Mouse (Mus musculus) ES-Bruce4 (cell line): ENCODE measurements at regions not wholly inside any gene's neighbourhood (a gene's known extent, or its start where the extent isn't known, plus 50 kb on each side); places are given as distances from the start of the nearest gene placed in this dataset.

Experiments used
- H3K27ac ChIP-seq: 2 replicates; pipeline ENCODE4 v1.5.1; 2012; ENCODE audit warnings: low read length, inconsistent platforms; ENCODE audit not compliant: insufficient read depth
- H3K27me3 ChIP-seq: 2 replicates; pipeline ENCODE4 v1.6.1; 2012; ENCODE audit warnings: mild to moderate bottlenecking, low read length, inconsistent platforms; ENCODE audit not compliant: control insufficient read depth, poor library complexity, insufficient read depth, severe bottlenecking
- H3K36me3 ChIP-seq: 2 replicates; pipeline ENCODE4 v1.6.1; 2012; ENCODE audit warnings: inconsistent platforms, mild to moderate bottlenecking, low read length, moderate library complexity; ENCODE audit not compliant: control insufficient read depth, poor library complexity, insufficient read depth, severe bottlenecking
- H3K4me1 ChIP-seq: one replicate; pipeline ENCODE4 v1.8.1; 2011; ENCODE audit warnings: low read length; ENCODE audit not compliant: control insufficient read depth, insufficient read depth
- H3K4me3 ChIP-seq: 2 replicates; pipeline ENCODE4 v1.5.1; 2011; ENCODE audit warnings: low read depth, mild to moderate bottlenecking, low read length
- H3K9ac ChIP-seq: 2 replicates; pipeline ENCODE4 v1.6.1; 2012; ENCODE audit warnings: low read depth, mild to moderate bottlenecking, inconsistent platforms; ENCODE audit not compliant: poor library complexity, severe bottlenecking
- H3K9me3 ChIP-seq: replicated peaks from 2 replicates; pipeline ENCODE4 v1.6.1; 2012; ENCODE audit warnings: mild to moderate bottlenecking, low read length, inconsistent platforms; ENCODE audit not compliant: control insufficient read depth, poor library complexity, insufficient read depth, severe bottlenecking
- CTCF ChIP-seq: IDR thresholded peaks from one replicate; pipeline ENCODE4 v1.8.1; 2011; ENCODE audit warnings: low read depth, low read length
- EP300 ChIP-seq: IDR thresholded peaks from 2 replicates; pipeline ENCODE4 v1.6.1; 2011; ENCODE audit warnings: low read depth, low read length; ENCODE audit not compliant: insufficient read depth
- POLR2A ChIP-seq: IDR thresholded peaks from one replicate; pipeline ENCODE4 v1.8.1; 2011; ENCODE audit warnings: low read length; ENCODE audit not compliant: insufficient read depth

DNA sequence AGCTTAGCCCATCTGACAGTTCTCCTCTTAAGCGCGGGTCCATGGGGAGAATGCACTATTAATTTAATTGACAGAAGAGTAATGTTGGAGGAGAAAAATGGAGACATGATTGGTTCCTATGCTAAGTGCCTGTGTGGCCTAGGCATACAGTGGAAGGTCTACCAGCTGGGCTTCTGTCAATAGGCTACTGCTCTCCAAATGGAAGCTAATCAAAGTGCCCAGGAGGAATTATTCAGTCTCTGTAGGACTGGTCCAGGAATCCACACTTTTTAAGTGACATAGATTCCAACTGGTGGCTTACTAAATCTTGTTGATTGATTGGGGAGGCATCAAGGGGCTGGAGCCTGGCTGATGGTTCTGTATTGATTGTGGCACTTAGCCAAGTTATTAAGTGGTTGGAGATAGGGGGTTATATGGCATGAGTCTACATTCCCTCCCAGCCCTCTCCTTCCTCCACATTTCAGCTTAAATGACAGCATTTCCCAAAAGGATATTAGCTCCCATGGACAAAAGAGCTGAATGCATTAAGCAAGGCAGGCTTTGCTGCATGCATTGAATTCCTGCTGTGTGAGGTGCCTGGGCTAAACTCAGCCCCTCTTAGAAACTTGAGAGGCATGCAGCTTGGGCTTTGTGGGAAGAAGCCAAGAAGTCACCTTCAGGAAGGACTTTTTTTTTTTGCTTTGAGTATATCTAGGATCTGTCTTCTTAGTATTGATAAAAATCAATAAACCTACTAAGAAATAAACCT lies 75.0 kb upstream of the Pirt start:
- Histone ChIP-seq H3K9ac (no peak overlapping the region), H3K27ac (no peak overlapping the region), H3K36me3 (no peaks in the 10 kb centered on the region), H3K9me3 (no peaks in the 10 kb centered on the region; the same call in 1 of the 2 replicates), H3K4me3 (no peak overlapping the region), H3K4me1 (no peaks in the 10 kb centered on the region), H3K27me3 (0 out of 2 replicates have a peak, but pooled peaks cover 2% of the 10 kb centered on the region)
- TF ChIP-seq POLR2A: no peak
- TF ChIP-seq CTCF: no peak
- no peak for TF ChIP-seq EP300

DNA sequence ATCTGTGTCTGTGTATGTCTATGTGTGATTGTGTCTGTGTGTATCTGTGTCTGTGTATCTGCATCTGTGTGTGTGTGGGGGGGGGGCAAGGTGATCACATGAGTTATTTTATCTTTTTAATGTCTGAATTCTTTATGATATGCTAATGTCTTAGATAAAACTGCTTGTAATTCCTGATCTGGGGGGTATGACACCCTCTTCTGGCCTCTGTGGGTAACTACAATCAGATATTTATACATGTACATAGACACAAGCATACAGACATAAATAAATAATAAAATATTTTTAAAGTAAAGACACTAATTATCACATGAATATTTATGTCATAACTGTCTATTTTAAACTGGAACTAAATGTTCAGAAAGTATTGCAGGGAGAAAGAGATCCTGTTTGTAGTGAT lies 66.5 kb upstream of the Pirt start:
- Histone ChIP-seq H3K36me3 (no peaks in the 10 kb centered on the region), H3K9me3 (no peaks in the 10 kb centered on the region; the same call in 1 of the 2 replicates), H3K9ac (no peak overlapping the region), H3K27me3 (no peaks in the 10 kb centered on the region), H3K4me3 (no peak overlapping the region), H3K27ac (no peak overlapping the region), H3K4me1 (no peaks in the 10 kb centered on the region)
- TF ChIP-seq EP300 (no peak), POLR2A (no peak), CTCF (no peak)

DNA sequence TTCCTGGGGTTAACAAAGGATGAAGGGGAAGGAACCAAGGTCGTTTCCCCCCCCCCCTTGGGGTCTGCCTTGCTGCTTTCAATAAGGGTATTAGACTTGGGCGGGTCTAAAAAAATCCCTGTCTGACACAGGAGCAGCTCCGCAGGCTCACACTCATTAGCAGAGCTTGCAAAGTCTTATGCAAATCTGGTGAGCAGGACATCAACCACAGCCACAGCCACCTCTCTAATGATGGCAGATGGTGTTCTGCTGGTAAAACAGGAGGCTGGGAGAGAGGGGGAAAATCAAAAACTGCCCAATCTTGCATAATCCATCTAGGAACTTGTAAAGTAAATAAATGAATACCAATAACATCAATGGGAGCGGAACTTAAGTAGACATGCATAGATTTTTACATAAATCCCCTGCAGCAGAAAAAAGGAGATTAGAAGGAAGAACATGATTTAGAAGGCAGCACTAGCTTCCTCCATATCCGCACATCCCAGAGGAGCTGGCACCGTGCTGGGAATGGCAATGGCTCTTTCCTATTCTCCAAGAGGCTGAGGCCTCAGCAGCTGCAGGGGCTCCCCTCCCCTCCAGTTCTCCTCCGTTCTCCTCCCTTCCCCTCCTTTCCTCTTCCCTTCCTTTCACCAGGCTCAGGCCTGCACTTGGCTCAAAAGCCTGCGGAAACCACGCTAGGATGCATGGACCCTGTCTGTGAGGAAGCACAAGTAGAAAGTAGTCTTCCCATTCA lies 65.6 kb upstream of the Pirt start:
- H3K27ac ChIP-seq: no peak overlapping the region
- no peaks in the 10 kb centered on the region; the same call in 1 of the 2 replicates for H3K9me3 ChIP-seq
- H3K9ac ChIP-seq: no peak overlapping the region
- H3K27me3 ChIP-seq: no peaks in the 10 kb centered on the region
- H3K36me3 ChIP-seq: no peaks in the 10 kb centered on the region
- no peaks in the 10 kb centered on the region for H3K4me1 ChIP-seq
- no peak for TF ChIP-seq EP300
- TF ChIP-seq POLR2A: no peak
- no peak for TF ChIP-seq CTCF
- no peak overlapping the region for H3K4me3 ChIP-seq
